Mouse (Mus musculus): ENCODE measurements at regions not wholly inside any gene's neighbourhood (a gene's known extent, or its start where the extent isn't known, plus 50 kb on each side); places are given as distances from the start of the nearest gene placed in this dataset.

DNA sequence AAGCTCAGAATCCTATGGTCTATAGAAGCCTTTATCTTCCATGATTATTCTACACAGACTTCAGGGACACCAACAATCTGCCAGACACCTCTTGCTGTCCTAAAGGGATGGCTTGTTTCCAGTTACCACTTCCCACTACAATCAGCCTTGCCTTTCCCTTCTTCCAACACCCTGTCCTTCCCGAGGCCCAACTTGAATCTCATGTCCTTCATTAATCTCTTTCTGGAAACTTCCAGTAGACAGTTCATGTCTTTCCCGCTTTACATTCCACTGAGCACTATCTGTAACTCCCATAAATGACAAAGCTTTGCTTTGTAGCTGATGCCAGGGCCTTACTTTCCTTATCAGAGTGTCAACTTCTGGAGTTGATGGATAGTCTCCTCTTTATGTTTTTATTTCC is 138.5 kb downstream of the Rdh14 start:
- TF ChIP-seq ETS1 (conservative IDR thresholded peaks at IDR 0.05; ENCODE audit: low read depth, low read length) (no peak), ELF1 (IDR thresholded peaks at IDR 0.05; ENCODE audit: low read depth, low read length) (no peak), CTCF (conservative IDR thresholded peaks at IDR 0.05 in 1 of 2, IDR thresholded peaks at IDR 0.05 in 1 of 2; ENCODE audit: low read depth in 2 of 2, low read length in 2 of 2) (no peak)
- Histone ChIP-seq H3K4me3 (replicated peaks in 1 of 3; ENCODE audit: low read depth in 2 of 3, low read length in 2 of 3, poor library complexity in 1 of 3) (no peak overlapping the region), H3K4me1 (ENCODE audit: control insufficient read depth in 1 of 2, insufficient read depth in 2 of 2) (no peaks in the 10 kb centered on the region), H3K36me3 (replicated peaks in 1 of 2; ENCODE audit: control insufficient read depth in 1 of 2, insufficient read depth in 1 of 2, low read length in 1 of 2) (no peaks in the 10 kb centered on the region), H3K4me2 (ENCODE audit: insufficient read depth, low read depth, poor library complexity, severe bottlenecking) (no peak overlapping the region), H3K9ac (ENCODE audit: insufficient read depth, low read depth) (no peak overlapping the region), H3K27me3 (replicated peaks) (no peaks in the 10 kb centered on the region), H3K27ac (ENCODE audit: insufficient read depth, low read depth) (no peak overlapping the region), H3K9me3 (replicated peaks; ENCODE audit: low read length) (no peaks in the 10 kb centered on the region), H3K79me2 (replicated peaks; ENCODE audit: control insufficient read depth, extremely low read depth, insufficient read depth, poor library complexity, severe bottlenecking) (no peaks in the 10 kb centered on the region)
- in situ Hi-C loops (cut with MboI; ENCODE audit: low pct_ligation_motif_present, low pct_unique_long_range_greater_than_20kb, low sequenced_read_pairs) (no loop called here), dilution Hi-C loops (cut with MboI; ENCODE audit: extremely low pct_ligation_motif_present, extremely low pct_unique_long_range_greater_than_20kb, low sequenced_read_pairs) (no loop called here)
- no peak for DNase-seq (ENCODE audit: extremely low read depth)

GRCm38 (mm10) chr12:10530996-10531395 is 140.4 kb downstream of the Rdh14 start:
- H3K27ac ChIP-seq (ENCODE audit: insufficient read depth, low read depth), result no peak overlapping the region
- no peak overlapping the region for H3K4me2 ChIP-seq (ENCODE audit: insufficient read depth, low read depth, poor library complexity, severe bottlenecking)
- H3K9ac ChIP-seq (ENCODE audit: insufficient read depth, low read depth), result no peak overlapping the region
- H3K4me3 ChIP-seq (replicated peaks in 1 of 3; ENCODE audit: low read depth in 2 of 3, low read length in 2 of 3, poor library complexity in 1 of 3), result no peak overlapping the region
- no peak for DNase-seq (ENCODE audit: extremely low read depth)
- TF ChIP-seq UBTF (IDR thresholded peaks at IDR 0.05; ENCODE audit: low read depth, low read length) (no peak), ZC3H11A (IDR thresholded peaks at IDR 0.05; ENCODE audit: low read depth, low read length) (no peak)
- no peaks in the 10 kb centered on the region for H3K9me3 ChIP-seq (replicated peaks; ENCODE audit: low read length)
- dilution Hi-C loops (cut with MboI; ENCODE audit: extremely low pct_ligation_motif_present, extremely low pct_unique_long_range_greater_than_20kb, low sequenced_read_pairs), result no loop called here
- in situ Hi-C loops (cut with MboI; ENCODE audit: low pct_ligation_motif_present, low pct_unique_long_range_greater_than_20kb, low sequenced_read_pairs), result no loop called here
- H3K79me2 ChIP-seq (replicated peaks; ENCODE audit: control insufficient read depth, extremely low read depth, insufficient read depth, poor library complexity, severe bottlenecking), result no peaks in the 10 kb centered on the region
- H3K27me3 ChIP-seq (replicated peaks), result no peaks in the 10 kb centered on the region
- H3K4me1 ChIP-seq (ENCODE audit: control insufficient read depth in 1 of 2, insufficient read depth in 2 of 2), result no peaks in the 10 kb centered on the region
- no peaks in the 10 kb centered on the region for H3K36me3 ChIP-seq (replicated peaks in 1 of 2; ENCODE audit: control insufficient read depth in 1 of 2, insufficient read depth in 1 of 2, low read length in 1 of 2)

GRCm38 (mm10) chr12:10533971-10534370 is 143.4 kb downstream of the Rdh14 start:
- H3K79me2 ChIP-seq (replicated peaks; ENCODE audit: control insufficient read depth, extremely low read depth, insufficient read depth, poor library complexity, severe bottlenecking), result no peaks in the 10 kb centered on the region
- H3K27ac ChIP-seq (ENCODE audit: insufficient read depth, low read depth), result no peak overlapping the region
- H3K9ac ChIP-seq (ENCODE audit: insufficient read depth, low read depth), result no peak overlapping the region
- H3K27me3 ChIP-seq (replicated peaks), result no peaks in the 10 kb centered on the region
- dilution Hi-C loops (cut with MboI; ENCODE audit: extremely low pct_ligation_motif_present, extremely low pct_unique_long_range_greater_than_20kb, low sequenced_read_pairs), result no loop called here
- no peaks in the 10 kb centered on the region for H3K4me1 ChIP-seq (ENCODE audit: control insufficient read depth in 1 of 2, insufficient read depth in 2 of 2)
- no peak for DNase-seq (ENCODE audit: extremely low read depth)
- no peak overlapping the region for H3K4me2 ChIP-seq (ENCODE audit: insufficient read depth, low read depth, poor library complexity, severe bottlenecking)
- H3K4me3 ChIP-seq (replicated peaks in 1 of 3; ENCODE audit: low read depth in 2 of 3, low read length in 2 of 3, poor library complexity in 1 of 3), result no peak overlapping the region
- no peak for TF ChIP-seq ZKSCAN1 (IDR thresholded peaks at IDR 0.05; ENCODE audit: borderline replicate concordance, low read depth, low read length)
- TF ChIP-seq MXI1 (IDR thresholded peaks at IDR 0.05; ENCODE audit: low read depth, low read length), result no peak
- TF ChIP-seq TCF12 (IDR thresholded peaks at IDR 0.05; ENCODE audit: low read depth, low read length), result no peak
- no peak for TF ChIP-seq ZMIZ1 (IDR thresholded peaks at IDR 0.05; ENCODE audit: low read depth, low read length)
- TF ChIP-seq EP300 (IDR thresholded peaks at IDR 0.05; ENCODE audit: low read length), result no peak
- in situ Hi-C loops (cut with MboI; ENCODE audit: low pct_ligation_motif_present, low pct_unique_long_range_greater_than_20kb, low sequenced_read_pairs), result no loop called here
- no peaks in the 10 kb centered on the region for H3K36me3 ChIP-seq (replicated peaks in 1 of 2; ENCODE audit: control insufficient read depth in 1 of 2, insufficient read depth in 1 of 2, low read length in 1 of 2)
- H3K9me3 ChIP-seq (replicated peaks; ENCODE audit: low read length), result no peaks in the 10 kb centered on the region

Measured in CH12.LX (cell line).